ENCODE assay signal across 10 mouse cellular contexts in the genomic region with DNA sequence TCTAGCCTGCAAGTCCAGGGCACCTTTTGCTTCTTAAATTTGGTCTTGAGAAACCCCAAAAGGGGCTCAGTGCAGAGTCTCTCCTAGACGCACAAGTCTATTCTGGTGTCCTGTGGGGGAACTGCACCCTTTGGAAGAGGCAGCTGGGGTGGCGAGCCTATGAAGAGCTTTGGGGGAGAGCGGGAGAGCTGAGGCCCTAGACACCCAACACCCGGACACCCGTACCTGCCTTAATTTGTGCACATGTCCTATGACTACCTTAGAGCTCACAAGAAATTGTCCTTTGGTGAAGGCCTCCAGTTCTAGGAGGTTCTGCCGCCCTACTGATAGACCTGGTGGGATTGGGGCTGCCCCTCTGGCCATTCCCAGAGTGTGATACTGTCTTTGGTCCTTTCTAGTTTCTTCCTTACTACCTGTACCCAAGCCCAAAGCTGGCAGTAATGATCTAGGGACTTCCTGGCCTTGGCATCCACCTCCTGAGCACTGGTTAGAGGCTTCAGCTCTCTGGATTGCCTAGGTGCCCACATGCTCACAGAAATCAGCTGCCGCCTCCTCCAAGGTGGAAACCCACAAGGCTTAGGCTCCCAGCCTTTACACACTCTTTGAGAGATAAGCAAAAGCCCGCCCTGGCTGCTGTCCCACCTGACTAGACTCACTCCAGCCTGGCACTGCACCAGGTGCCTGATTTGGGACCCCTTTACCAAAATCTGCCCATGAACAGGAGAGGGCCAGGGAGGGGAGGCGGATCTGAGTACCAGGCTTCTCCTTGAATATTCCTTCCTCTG. TPM values are rescaled to one million over a fixed set of nuclear protein-coding genes. Genes with fewer than 3 reads are reported as not detected.
A peak's percentile ranks its signal among the peaks of the same experiment; 100 is the strongest.
DNase-seq lines count a peak whose midpoint lies in the region; ATAC-seq lines count a peak whose summit lies in the region.
"Had no signal": no experiment of that assay in that cellular context is flagged by ENCODE, and none has a peak within 500 bp of the region (broad histone marks: within the 10 kb centered on the region; RNA-seq: fewer than 3 reads in every experiment).

No protein-coding gene starts in this region.

- peaks cover 63% of the 10 kb centered on the region for H3K27me3 ChIP-seq in heart, embryonic 12.5 days (replicated peaks)
- peaks cover 77% of the 10 kb centered on the region for H3K27me3 ChIP-seq in forebrain, embryonic 12.5 days
- H3K27me3 ChIP-seq in limb, embryonic 15.5 days: peaks cover 79% of the 10 kb centered on the region

- WGBS in heart, embryonic 12.5 days: 53% methylated on average over 9 of the region's 9 CpGs
- 49% methylated on average over 9 of the region's 9 CpGs for WGBS in forebrain, embryonic 12.5 days
- 50% methylated on average over 9 of the region's 9 CpGs for WGBS in limb, embryonic 15.5 days

- peak overlapping the region; percentile 97 for H3K4me2 ChIP-seq in heart, embryonic 12.5 days
- H3K4me2 ChIP-seq in forebrain, embryonic 12.5 days: peak overlapping the region; percentile 78
- peak overlapping the region; percentile 96 for H3K4me2 ChIP-seq in limb, embryonic 15.5 days

- DNase-seq in heart, adult 9 months (ENCODE audit: low spot score in 2 of 2): no peak
- DNase-seq in WW6 (ENCODE audit: low read depth, low spot score): peak; percentile 20
- DNase-seq in layer of hippocampus, postnatal 25 days (ENCODE audit: extremely low spot score in 1 of 2, low spot score in 1 of 2): no peak
- DNase-seq in gastrocnemius, adult 8-10 months (ENCODE audit: low spot score in 2 of 2): no peak
- DNase-seq: lung, postnatal 14 days had no signal

- ATAC-seq in heart, embryonic 12.5 days (ENCODE audit: insufficient number of reproducible peaks, low FRiP score): no peak
- ATAC-seq in forebrain, embryonic 12.5 days (ENCODE audit: low FRiP score): no peak
- ATAC-seq in limb, embryonic 15.5 days (ENCODE audit: insufficient number of reproducible peaks, low FRiP score, low TSS enrichment, low read depth): no peak
- ATAC-seq in inflammation-experienced regulatory T-cells, adult 6 months: no peak

- no peak overlapping the region for H3K27ac ChIP-seq in heart, embryonic 12.5 days (ENCODE audit: poor library complexity, severe bottlenecking)
- no peak overlapping the region for H3K27ac ChIP-seq in forebrain, embryonic 12.5 days
- no peak overlapping the region for H3K27ac ChIP-seq in limb, embryonic 15.5 days

- H3K36me3 ChIP-seq in heart, embryonic 12.5 days: no peaks in the 10 kb centered on the region
- no peaks in the 10 kb centered on the region for H3K36me3 ChIP-seq in forebrain, embryonic 12.5 days (replicated peaks)
- H3K36me3 ChIP-seq in limb, embryonic 15.5 days: no peaks in the 10 kb centered on the region

- peaks cover 64% of the 10 kb centered on the region for H3K4me1 ChIP-seq in heart, embryonic 12.5 days (replicated peaks)
- peaks cover 28% of the 10 kb centered on the region for H3K4me1 ChIP-seq in forebrain, embryonic 12.5 days
- peaks cover 33% of the 10 kb centered on the region for H3K4me1 ChIP-seq in limb, embryonic 15.5 days

- peak overlapping the region; percentile 75 for H3K4me3 ChIP-seq in heart, embryonic 12.5 days
- H3K4me3 ChIP-seq in forebrain, embryonic 12.5 days (replicated peaks): no peak overlapping the region; the same call in 1 of the 2 replicates
- H3K4me3 ChIP-seq in limb, embryonic 15.5 days: peak overlapping the region; percentile 52

- H3K9ac ChIP-seq in heart, embryonic 12.5 days: peak overlapping the region; percentile 78
- H3K9ac ChIP-seq in forebrain, embryonic 12.5 days: no peak overlapping the region
- H3K9ac ChIP-seq in limb, embryonic 15.5 days: no peak overlapping the region

- H3K9me3 ChIP-seq in heart, embryonic 12.5 days (replicated peaks): no peaks in the 10 kb centered on the region
- no peaks in the 10 kb centered on the region for H3K9me3 ChIP-seq in forebrain, embryonic 12.5 days
- H3K9me3 ChIP-seq in limb, embryonic 15.5 days: no peaks in the 10 kb centered on the region

RNA-seq across cellular contexts. Expression of a gene that starts 1.2 kb away (rescaled TPM):
- 3.8 and 4.3 TPM in 2 replicates for polyA plus RNA-seq in heart, embryonic 12.5 days (2016; fragmentation: Nextera tagmentation; extraction: Ambion mirVana)
- 0.22 and 0.42 TPM in 2 replicates for polyA plus RNA-seq in forebrain, embryonic 12.5 days (2016; fragmentation: Nextera tagmentation; extraction: Ambion mirVana)
- polyA plus RNA-seq in limb, embryonic 15.5 days (2015; fragmentation: Nextera tagmentation; extraction: Ambion mirVana): 0.51 and 1.6 TPM in 2 replicates
- polyA plus RNA-seq in inflammation-experienced regulatory T-cells, adult 6 months (2017; shearing (Covaris generic)): not detected
- total RNA-seq in layer of hippocampus, postnatal 25 days (2021): 1 to 10 TPM; 6.4 to 7.0 TPM
- total RNA-seq in gastrocnemius, adult 8-10 months (2022): 10 to 100 TPM; 59.6 to 63.8 (median 62.0) TPM
- total RNA-seq: granulocyte monocyte progenitor cell, adult 5-6 weeks had no signal
